Mouse (Mus musculus): ENCODE results near the gene Zfp827. TPM values are rescaled to one million over a fixed set of nuclear protein-coding genes. Genes with fewer than 3 reads are reported as not detected.
A peak's percentile ranks its signal among the peaks of the same experiment; 100 is the strongest.
"Not testable (repeated sequence)": the region's sequence is repeated elsewhere in the genome, so short reads cannot be mapped to it uniquely, and the experiment has no call there.

Zfp827 gene
- total RNA-seq, 1 experiment from 2014 or later = 15.3 TPM

- no peak for DNase-seq
These were observed 84.2 kb downstream of the Zfp827 start for GRCm38 (mm10) chr8:79112480-79112879.

DNA sequence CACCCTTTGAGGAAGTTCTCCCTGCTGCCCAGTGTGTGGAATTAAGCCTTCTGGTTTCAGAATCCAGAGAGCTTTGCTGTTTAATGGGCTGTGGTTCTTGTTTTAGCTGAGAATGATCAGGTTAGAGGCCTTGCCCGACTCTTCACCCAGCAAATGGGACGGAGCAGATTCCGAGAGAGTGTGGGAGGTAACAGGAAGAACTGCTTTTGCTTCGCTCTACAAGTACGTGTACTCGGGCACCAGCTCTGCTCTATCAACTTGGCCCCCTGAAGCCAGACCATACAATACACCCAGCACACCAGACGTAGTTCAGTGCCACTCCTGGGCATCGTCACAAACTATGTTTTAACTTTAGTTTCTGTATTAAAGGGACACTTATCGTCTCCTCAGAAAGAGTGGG is 85.3 kb downstream of the Zfp827 start:
- DNase-seq = no peak

DNA sequence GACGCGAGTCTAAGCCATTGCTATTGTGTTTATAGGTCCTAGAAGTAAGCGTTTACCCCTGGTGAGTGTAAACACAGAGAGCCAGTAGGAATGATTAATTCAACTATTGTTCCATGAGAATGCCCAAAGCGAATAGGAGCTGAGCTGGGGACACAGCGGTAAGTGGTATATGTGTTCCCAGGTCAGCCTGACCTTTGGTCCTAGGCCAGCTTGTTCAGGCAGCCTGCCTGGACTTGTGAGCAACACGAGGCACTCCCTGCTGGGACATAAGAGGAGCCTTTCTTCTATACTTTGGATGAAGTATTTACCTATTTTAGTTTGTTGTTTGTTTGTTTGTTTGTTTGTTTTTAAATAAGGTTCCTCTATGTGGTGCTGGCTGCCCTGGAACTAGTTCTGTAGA is 86.3 kb downstream of the Zfp827 start:
- peak; percentile 63 for DNase-seq

DNA sequence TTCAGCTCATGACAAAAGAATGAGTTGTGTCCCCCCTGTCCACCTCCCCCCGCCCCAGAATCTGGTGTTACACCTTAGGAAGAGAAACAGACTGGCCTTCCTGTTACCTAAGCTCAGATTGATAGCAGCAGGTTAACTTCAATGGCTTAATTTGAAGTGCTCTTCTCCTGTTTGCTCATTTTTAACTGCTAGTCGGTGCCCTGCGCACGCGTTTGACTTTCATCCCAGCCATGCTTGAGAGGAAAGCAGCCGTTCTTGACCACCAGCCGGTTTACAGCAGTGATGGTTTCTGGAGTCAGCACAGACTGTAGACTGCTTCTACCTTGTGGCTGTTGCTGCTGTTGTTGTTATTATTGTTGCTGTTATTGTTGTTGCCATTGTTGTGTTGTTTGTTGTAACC is 88.2 kb downstream of the Zfp827 start:
- DNase-seq = no peak

- peak; percentile 22 for DNase-seq
These were observed 89.5 kb downstream of the Zfp827 start for GRCm38 (mm10) chr8:79117711-79118110.

- no peak for DNase-seq
These were observed 93.4 kb downstream of the Zfp827 start for GRCm38 (mm10) chr8:79121614-79122013.

GRCm38 (mm10) chr8:79124231-79124630 is 96.0 kb downstream of the Zfp827 start:
- no peak for DNase-seq

- DNase-seq = no peak
These were observed 99.1 kb downstream of the Zfp827 start for GRCm38 (mm10) chr8:79127211-79127816.

GRCm38 (mm10) chr8:79128534-79128933 is 100.3 kb downstream of the Zfp827 start:
- not testable (repeated sequence) for DNase-seq

- no peak for DNase-seq
These were observed 111.4 kb downstream of the Zfp827 start for GRCm38 (mm10) chr8:79139614-79140013.

DNA sequence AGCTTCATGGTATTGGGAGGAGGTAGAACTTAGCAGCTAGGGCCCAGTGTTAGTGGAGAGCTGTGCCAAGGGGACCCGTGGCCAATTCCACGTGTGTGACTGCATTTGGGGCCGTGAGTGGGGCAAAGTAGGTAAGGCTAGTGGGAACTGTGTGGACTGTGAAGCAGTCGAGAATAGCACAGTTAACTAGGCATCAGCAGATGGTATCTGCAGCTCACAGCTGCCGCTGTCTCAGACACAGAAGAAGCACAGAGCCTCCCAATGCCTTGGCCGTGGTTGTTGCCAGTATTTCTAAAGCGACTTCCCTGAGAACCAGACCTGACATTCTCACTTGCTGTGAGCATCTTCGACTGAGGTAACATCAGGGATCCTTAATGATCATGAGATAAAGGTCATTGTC is 112.7 kb downstream of the Zfp827 start:
- DNase-seq = no peak

- DNase-seq = no peak
These were observed 113.4 kb downstream of the Zfp827 start for GRCm38 (mm10) chr8:79141592-79141991.

GRCm38 (mm10) chr8:79143729-79144128 is 115.5 kb downstream of the Zfp827 start:
- no peak for DNase-seq

- DNase-seq = no peak
These were observed 117.0 kb downstream of the Zfp827 start for GRCm38 (mm10) chr8:79145210-79145609.

DNA sequence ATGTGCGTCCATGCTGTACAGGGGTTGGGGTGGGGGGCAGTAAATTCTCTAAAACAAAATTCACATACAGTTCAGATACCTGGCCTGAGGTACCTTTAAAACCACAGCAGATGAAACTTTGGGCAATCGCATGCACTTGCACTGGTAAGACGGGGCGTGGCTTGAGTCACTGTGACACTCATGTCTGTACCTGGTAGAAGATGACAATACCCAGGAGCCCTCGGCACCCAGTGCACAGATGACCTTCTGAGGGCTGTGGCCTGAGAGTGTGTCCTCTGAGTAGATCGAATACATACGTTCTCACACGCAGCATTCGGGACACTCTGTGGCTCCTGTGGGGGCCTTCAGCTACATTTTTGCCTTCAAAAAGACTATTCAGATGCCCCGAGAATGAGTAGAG is 117.4 kb downstream of the Zfp827 start:
- DNase-seq = no peak

- DNase-seq = no peak
These were observed 120.6 kb downstream of the Zfp827 start for GRCm38 (mm10) chr8:79148799-79149198.

DNA sequence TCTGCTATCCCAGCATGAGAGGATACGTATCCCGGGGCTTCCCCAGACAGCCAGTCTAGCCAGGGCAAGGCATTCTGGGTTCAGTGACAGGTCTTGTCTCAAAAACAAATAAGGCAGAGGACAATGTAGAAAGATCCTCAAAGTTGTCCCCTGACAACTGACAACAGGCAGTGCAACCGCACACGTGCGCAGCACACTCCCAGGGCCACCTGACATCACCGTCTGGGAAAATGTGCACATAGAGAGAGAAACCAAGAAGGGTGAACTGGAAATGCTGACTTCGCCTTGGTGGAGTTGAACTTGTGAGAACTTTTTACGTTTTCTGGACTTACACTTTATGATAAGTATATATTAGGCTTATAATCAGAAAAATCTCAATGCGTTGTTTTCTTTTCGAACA is 121.6 kb downstream of the Zfp827 start:
- no peak for DNase-seq

GRCm38 (mm10) chr8:79150544-79151192 is 122.4 kb downstream of the Zfp827 start:
- peak; percentile 32 for DNase-seq

DNA sequence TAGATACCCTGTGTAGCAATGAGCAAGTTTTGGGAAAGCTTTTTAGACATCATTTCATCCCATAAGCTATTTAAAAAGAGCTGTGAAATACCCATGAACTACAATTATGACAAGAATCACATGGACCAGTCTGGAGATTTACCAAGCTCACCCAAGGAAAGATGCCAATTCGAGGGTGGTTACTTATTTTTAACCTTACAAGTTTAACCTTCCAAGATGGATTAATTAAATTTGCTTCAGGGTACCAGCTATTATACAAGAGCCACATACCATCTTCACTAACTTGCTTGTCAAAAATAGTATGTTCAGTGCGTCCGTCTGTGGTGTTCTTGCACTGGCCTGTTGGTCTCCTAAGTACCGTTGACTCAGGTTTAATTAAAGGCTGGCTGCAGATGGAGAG is 123.4 kb downstream of the Zfp827 start:
- DNase-seq = no peak

- no peak for DNase-seq
These were observed 125.0 kb downstream of the Zfp827 start for GRCm38 (mm10) chr8:79153201-79153600.

- DNase-seq = no peak
These were observed 125.4 kb downstream of the Zfp827 start for GRCm38 (mm10) chr8:79153637-79154036.

DNA sequence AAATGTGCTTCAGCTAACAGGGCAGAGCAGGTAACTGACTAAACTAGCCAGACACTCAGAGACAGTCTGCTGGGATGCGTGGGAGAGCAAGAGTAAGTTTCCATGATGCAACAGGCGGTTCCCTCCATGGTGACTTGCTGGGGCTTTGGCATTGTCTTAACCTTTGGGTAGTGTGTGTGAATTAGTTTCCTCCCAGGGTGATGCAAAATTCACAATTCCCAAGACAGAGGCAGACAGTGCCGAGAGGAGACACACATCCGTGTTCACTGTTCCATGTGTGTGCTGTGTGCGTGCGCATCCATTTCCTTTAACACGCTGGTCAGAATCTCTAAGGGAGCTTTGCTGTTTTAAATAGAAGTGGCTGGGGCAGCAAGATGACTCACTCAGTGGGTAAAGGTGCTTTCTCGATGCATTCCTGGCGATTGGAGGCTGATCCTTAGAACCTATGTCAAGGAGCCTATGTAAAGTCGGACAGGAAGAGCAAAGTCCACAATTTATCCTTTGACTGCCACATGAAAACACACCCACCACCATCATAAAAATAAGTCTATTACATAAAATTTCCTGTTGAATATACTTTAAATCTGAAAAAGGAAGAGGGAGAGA is 127.4 kb downstream of the Zfp827 start:
- no peak for DNase-seq

- DNase-seq = no peak
These were observed 129.1 kb downstream of the Zfp827 start for GRCm38 (mm10) chr8:79157366-79157765.

DNA sequence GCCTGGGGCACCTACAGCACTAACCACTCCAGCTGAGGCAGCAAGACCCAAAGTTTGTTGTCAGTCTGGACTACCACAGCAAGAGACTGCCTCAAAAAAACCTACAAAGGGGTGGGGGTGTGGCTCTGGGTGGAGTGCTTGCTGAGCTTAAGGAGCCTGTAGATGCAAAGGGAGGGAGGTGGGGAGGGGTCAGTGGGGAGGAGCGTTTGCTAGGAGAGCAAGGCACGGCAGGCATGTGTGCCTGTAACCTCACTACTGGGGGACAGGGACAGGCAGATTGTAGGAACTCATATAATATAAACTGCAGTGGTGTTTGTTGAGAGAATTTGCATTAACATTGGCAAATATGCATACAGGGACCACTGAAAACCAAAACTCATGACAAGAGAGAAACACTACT is 130.1 kb downstream of the Zfp827 start:
- no peak for DNase-seq
